8 mouse cellular contexts compared by ENCODE assay signal in genomic region chr5:24425421-24426036, GRCm38 (mm10). TPM values are rescaled to one million over a fixed set of nuclear protein-coding genes. Genes with fewer than 3 reads are reported as not detected.
A peak's percentile ranks its signal among the peaks of the same experiment; 100 is the strongest.
DNase-seq lines count a peak whose midpoint lies in the region; ATAC-seq and TF ChIP-seq lines count a peak whose summit lies in the region.

No protein-coding gene starts in this region.

- 2% methylated on average over 29 of the region's 30 CpGs for WGBS in kidney, adult 2 months
- under 1% methylated on average over 28 of the region's 30 CpGs for WGBS in forebrain, embryonic 12.5 days
- WGBS in limb, embryonic 11.5 days: 1% methylated on average over 24 of the region's 30 CpGs
- WGBS in midbrain, embryonic 13.5 days: 2% methylated on average over 17 of the region's 30 CpGs

- no peaks in the 10 kb centered on the region for H3K9me3 ChIP-seq in forebrain, embryonic 12.5 days
- H3K9me3 ChIP-seq in limb, embryonic 11.5 days (ENCODE audit: control insufficient read depth, low read length): no peaks in the 10 kb centered on the region
- no peaks in the 10 kb centered on the region for H3K9me3 ChIP-seq in midbrain, embryonic 13.5 days

- H3K27ac ChIP-seq in kidney, adult 2 months (ENCODE audit: insufficient read depth, low read depth, low read length): peak overlapping the region; percentile 3
- peak overlapping the region; percentile 88 for H3K27ac ChIP-seq in forebrain, embryonic 12.5 days
- H3K27ac ChIP-seq in limb, embryonic 11.5 days (replicated peaks; ENCODE audit: low read depth, low read length): peak overlapping the region; percentile 45; the same call in 1 of the 2 replicates
- peak overlapping the region; percentile 91; the same call in 1 of the 2 replicates for H3K27ac ChIP-seq in midbrain, embryonic 13.5 days

- H3K36me3 ChIP-seq in kidney, adult 2 months (ENCODE audit: control insufficient read depth, insufficient read depth, low read length): no peaks in the 10 kb centered on the region; the same call in 1 of the 2 replicates
- H3K36me3 ChIP-seq in forebrain, embryonic 12.5 days (replicated peaks): peaks cover 23% of the 10 kb centered on the region
- peaks cover 3% of the 10 kb centered on the region; the same call in 1 of the 2 replicates for H3K36me3 ChIP-seq in limb, embryonic 11.5 days (ENCODE audit: control insufficient read depth, insufficient read depth, low read length)
- H3K36me3 ChIP-seq in midbrain, embryonic 13.5 days: peaks cover 21% of the 10 kb centered on the region

- no peak for TF ChIP-seq POLR2A in kidney, adult 2 months (IDR thresholded peaks at IDR 0.05; ENCODE audit: low read depth, low read length)

- peak overlapping the region; percentile 70 for H3K4me3 ChIP-seq in kidney, adult 2 months (ENCODE audit: insufficient read depth, low read depth, low read length)
- peak overlapping the region; percentile 56 for H3K4me3 ChIP-seq in forebrain, embryonic 12.5 days (replicated peaks)
- H3K4me3 ChIP-seq in limb, embryonic 11.5 days (ENCODE audit: low read depth, low read length): peak overlapping the region; percentile 52
- peak overlapping the region; percentile 67 for H3K4me3 ChIP-seq in midbrain, embryonic 13.5 days (replicated peaks)

- H3K4me2 ChIP-seq in forebrain, embryonic 12.5 days: peak overlapping the region; percentile 87
- peak overlapping the region; percentile 87 for H3K4me2 ChIP-seq in limb, embryonic 11.5 days (ENCODE audit: low read depth, severe bottlenecking)
- peak overlapping the region; percentile 74 for H3K4me2 ChIP-seq in midbrain, embryonic 13.5 days (replicated peaks)

- no peaks in the 10 kb centered on the region for H3K27me3 ChIP-seq in kidney, adult 2 months (replicated peaks; ENCODE audit: control insufficient read depth, insufficient read depth, low read length)
- H3K27me3 ChIP-seq in forebrain, embryonic 12.5 days: peaks cover 22% of the 10 kb centered on the region
- H3K27me3 ChIP-seq in limb, embryonic 11.5 days (ENCODE audit: control insufficient read depth, insufficient read depth, low read length): no peaks in the 10 kb centered on the region
- H3K27me3 ChIP-seq in midbrain, embryonic 13.5 days: peaks cover 11% of the 10 kb centered on the region

- no peak for DNase-seq in kidney, adult 2 months
- DNase-seq in kidney, adult 11 months: no peak
- peak; percentile 57 for DNase-seq in T-cell, adult 2 months (ENCODE audit: low spot score)
- DNase-seq in limb, embryonic 11.5 days (ENCODE audit: low spot score): peak; percentile 76
- peak; percentile 83 for DNase-seq in thymus, postnatal 14 days
- no peak for DNase-seq in layer of hippocampus, postnatal 10 days (ENCODE audit: low spot score in 2 of 2)

- peak overlapping the region; percentile 72 for H3K9ac ChIP-seq in forebrain, embryonic 12.5 days
- H3K9ac ChIP-seq in limb, embryonic 11.5 days (ENCODE audit: low read length): peak overlapping the region; percentile 60
- H3K9ac ChIP-seq in midbrain, embryonic 13.5 days (replicated peaks): peak overlapping the region; percentile 74

- no peak for TF ChIP-seq CTCF in kidney, adult 2 months (conservative IDR thresholded peaks at IDR 0.05; ENCODE audit: insufficient read depth, insufficient read length, low read depth, low read length)

- H3K4me1 ChIP-seq in kidney, adult 2 months (ENCODE audit: control insufficient read depth, insufficient read depth, low read length): peaks cover 16% of the 10 kb centered on the region; the same call in 1 of the 2 replicates
- peaks cover 65% of the 10 kb centered on the region for H3K4me1 ChIP-seq in forebrain, embryonic 12.5 days
- H3K4me1 ChIP-seq in limb, embryonic 11.5 days (ENCODE audit: control insufficient read depth, insufficient read depth, low read length): peaks cover 42% of the 10 kb centered on the region
- H3K4me1 ChIP-seq in midbrain, embryonic 13.5 days (replicated peaks): peaks cover 64% of the 10 kb centered on the region

- no peak for ATAC-seq in forebrain, embryonic 12.5 days (ENCODE audit: low FRiP score)
- ATAC-seq in limb, embryonic 11.5 days (ENCODE audit: insufficient number of reproducible peaks, low FRiP score, low TSS enrichment, low read depth): no peak
- no peak for ATAC-seq in midbrain, embryonic 13.5 days

RNA-seq across cellular contexts. Expression of gene Slc4a2, which starts 1.9 kb away (rescaled TPM):
- polyA plus RNA-seq in kidney, adult 2 months (2012; rRNA removed): 56.8 and 66.9 TPM in 2 replicates
- 28.9 and 29.8 TPM in 2 replicates for polyA plus RNA-seq in forebrain, embryonic 12.5 days (2016; fragmentation: Nextera tagmentation; extraction: Ambion mirVana)
- 26.9 and 28.0 TPM in 2 replicates for polyA plus RNA-seq in limb, embryonic 11.5 days (2014; fragmentation: Nextera tagmentation; extraction: Ambion mirVana)
- polyA plus RNA-seq in midbrain, embryonic 13.5 days (2015; fragmentation: Nextera tagmentation; extraction: Ambion mirVana): 20.1 and 25.4 TPM in 2 replicates
- 10 to 100 TPM; 22.0 to 33.7 TPM for total RNA-seq in layer of hippocampus, postnatal 10 days (2021)

RNA-seq across cellular contexts. Expression of gene Cdk5, which starts 2.2 kb away (rescaled TPM):
- 78.0 and 83.2 TPM in 2 replicates for polyA plus RNA-seq in kidney, adult 2 months (2012; rRNA removed)
- polyA plus RNA-seq in forebrain, embryonic 12.5 days (2016; fragmentation: Nextera tagmentation; extraction: Ambion mirVana): 62.2 and 63.7 TPM in 2 replicates
- polyA plus RNA-seq in limb, embryonic 11.5 days (2014; fragmentation: Nextera tagmentation; extraction: Ambion mirVana): 48.6 and 49.2 TPM in 2 replicates
- 95.9 and 102 TPM in 2 replicates for polyA plus RNA-seq in midbrain, embryonic 13.5 days (2015; fragmentation: Nextera tagmentation; extraction: Ambion mirVana)
- 100 to 1,000 TPM; 127 to 133 TPM for total RNA-seq in layer of hippocampus, postnatal 10 days (2021)

RNA-seq across cellular contexts. Expression of gene Asic3, which starts 12.3 kb away (rescaled TPM):
- 0.20 and 0.33 TPM in 2 replicates for polyA plus RNA-seq in kidney, adult 2 months (2012; rRNA removed)
- 0.20 and 0.37 TPM in 2 replicates for polyA plus RNA-seq in forebrain, embryonic 12.5 days (2016; fragmentation: Nextera tagmentation; extraction: Ambion mirVana)
- 0.33 and 0.40 TPM in 2 replicates for polyA plus RNA-seq in limb, embryonic 11.5 days (2014; fragmentation: Nextera tagmentation; extraction: Ambion mirVana)
- not detected in 2 replicates for polyA plus RNA-seq in midbrain, embryonic 13.5 days (2015; fragmentation: Nextera tagmentation; extraction: Ambion mirVana)
- total RNA-seq in layer of hippocampus, postnatal 10 days (2021): not detected

RNA-seq across cellular contexts. Expression of gene Fastk, which starts 19.6 kb away (rescaled TPM):
- polyA plus RNA-seq in kidney, adult 2 months (2012; rRNA removed): 291 and 403 TPM in 2 replicates
- polyA plus RNA-seq in forebrain, embryonic 12.5 days (2016; fragmentation: Nextera tagmentation; extraction: Ambion mirVana): 97.1 and 102 TPM in 2 replicates
- 89.6 and 95.1 TPM in 2 replicates for polyA plus RNA-seq in limb, embryonic 11.5 days (2014; fragmentation: Nextera tagmentation; extraction: Ambion mirVana)
- polyA plus RNA-seq in midbrain, embryonic 13.5 days (2015; fragmentation: Nextera tagmentation; extraction: Ambion mirVana): 80.4 and 95.0 TPM in 2 replicates
- total RNA-seq in layer of hippocampus, postnatal 10 days (2021): 100 to 1,000 TPM in 1 of 2 experiments, 10 to 100 TPM in 1; 87.4 to 111 TPM

RNA-seq across cellular contexts. Expression of gene Tmub1, which starts 22.1 kb away (rescaled TPM):
- 60.0 and 68.9 TPM in 2 replicates for polyA plus RNA-seq in kidney, adult 2 months (2012; rRNA removed)
- 28.6 and 30.7 TPM in 2 replicates for polyA plus RNA-seq in forebrain, embryonic 12.5 days (2016; fragmentation: Nextera tagmentation; extraction: Ambion mirVana)
- polyA plus RNA-seq in limb, embryonic 11.5 days (2014; fragmentation: Nextera tagmentation; extraction: Ambion mirVana): 25.4 and 27.1 TPM in 2 replicates
- polyA plus RNA-seq in midbrain, embryonic 13.5 days (2015; fragmentation: Nextera tagmentation; extraction: Ambion mirVana): 46.5 and 49.6 TPM in 2 replicates
- total RNA-seq in layer of hippocampus, postnatal 10 days (2021): 10 to 100 TPM; 24.1 to 26.4 TPM

Comparison
In these comparisons a context has a peak if more than half of its experiments do, and no peak if none do; other contexts are left out.
1. DNase-seq: peak in T-cell, adult 2 months (single experiment), limb, embryonic 11.5 days (single experiment) and thymus, postnatal 14 days (single experiment); none in kidney, adult 2 months (single experiment), kidney, adult 11 months (single experiment) and layer of hippocampus, postnatal 10 days (0 of 2).
2. H3K27ac ChIP-seq: peak in every context shown above with its lines; median percentile 91 in midbrain, embryonic 13.5 days; 88 in forebrain, embryonic 12.5 days; 45 in limb, embryonic 11.5 days; 3 in kidney, adult 2 months.
3. Peak in every context shown above with its lines, with median percentiles within 50 percentile points of each other: H3K4me3 ChIP-seq, H3K4me2 ChIP-seq and H3K9ac ChIP-seq.